Mouse (Mus musculus) ES-E14 (cell line): Measurements from ENCODE around the gene 6430550D23Rik. TPM values are rescaled to one million over a fixed set of nuclear protein-coding genes. Genes with fewer than 3 reads are reported as not detected.
A peak's percentile ranks its signal among the peaks of the same experiment; 100 is the strongest.

ENCODE experiments used
- DNase-seq: peaks from one replicate; pipeline ENCODE4 v3.0.0-alpha.2; 2013; ENCODE audit warnings: low read depth, low spot score
- H3K27ac ChIP-seq: 2 replicates; pipeline ENCODE4 v1.5.1; 2012; ENCODE audit warnings: low read depth, mild to moderate bottlenecking, low read length, moderate library complexity, mixed read lengths; ENCODE audit not compliant: poor library complexity, insufficient read depth, severe bottlenecking
- H3K36me3 ChIP-seq: 2 replicates; pipeline ENCODE4 v1.6.1; 2012; ENCODE audit warnings: mild to moderate bottlenecking, low read length, moderate library complexity, mixed read lengths; ENCODE audit not compliant: control insufficient read depth, poor library complexity, insufficient read depth, severe bottlenecking
- H3K4me1 ChIP-seq, 2 experiments: fragments of 150-350 bp in 1 of 2; sonication (generic) in 1 of 2; 2 replicates each; pipeline ENCODE4 v1.6.1; 2012; ENCODE audit warnings: low read length in 2 of 2, mild to moderate bottlenecking in 1 of 2, mixed read lengths in 1 of 2; ENCODE audit not compliant: control insufficient read depth in 2 of 2, insufficient read depth in 2 of 2, poor library complexity in 1 of 2
- H3K4me3 ChIP-seq, 2 experiments: fragments of 150-350 bp in 1 of 2; sonication (generic) in 1 of 2; 2 replicates each; pipeline ENCODE4 v1.5.1; 2012; ENCODE audit warnings: low read length in 2 of 2, low read depth in 1 of 2, mild to moderate bottlenecking in 1 of 2, mixed read lengths in 1 of 2; ENCODE audit not compliant: insufficient read depth in 1 of 2, poor library complexity in 1 of 2, severe bottlenecking in 1 of 2
- H3K9ac ChIP-seq: 2 replicates; pipeline ENCODE4 v1.6.1; 2012; ENCODE audit warnings: low read depth, mild to moderate bottlenecking, low read length, mixed read lengths; ENCODE audit not compliant: poor library complexity, insufficient read depth, severe bottlenecking
- H3K9me3 ChIP-seq: fragments of 150-350 bp; sonication (generic); 2 replicates; pipeline ENCODE4 v1.6.1; 2012; ENCODE audit warnings: low read depth, mild to moderate bottlenecking, low read length; ENCODE audit not compliant: control insufficient read depth, insufficient read depth
- CHD2 ChIP-seq: IDR thresholded peaks from 2 replicates; pipeline ENCODE4 v1.6.1; 2014; ENCODE audit warnings: mild to moderate bottlenecking, low read depth, low read length, inconsistent platforms
- HCFC1 ChIP-seq: IDR thresholded peaks from 2 replicates; pipeline ENCODE4 v1.6.1; 2012; ENCODE audit warnings: low read length, inconsistent platforms, borderline replicate concordance; ENCODE audit not compliant: insufficient read depth
- MAFK ChIP-seq: IDR thresholded peaks from 2 replicates; pipeline ENCODE4 v1.6.1; 2014; ENCODE audit warnings: mild to moderate bottlenecking, low read depth, low read length, inconsistent platforms; ENCODE audit not compliant: insufficient read depth
- ZC3H11A ChIP-seq: IDR thresholded peaks from 2 replicates; pipeline ENCODE4 v1.6.1; 2012; ENCODE audit warnings: low read depth, mild to moderate bottlenecking, inconsistent platforms, low read length, borderline replicate concordance
- ZNF384 ChIP-seq: IDR thresholded peaks from 2 replicates; pipeline ENCODE4 v1.6.1; 2012; ENCODE audit warnings: low read depth, low read length, inconsistent platforms
- in situ Hi-C, 2 experiments: fragments of 600-800 bp; cut with MboI; formaldehyde crosslinking; loops; one replicate each; pipeline ENCODE4 v1.15.1; 2025; ENCODE audit warnings: low sequenced_read_pairs in 2 of 2, inconsistent platforms in 1 of 2; ENCODE audit not compliant: unreplicated experiment in 2 of 2
- total RNA-seq: library from RNA; depleted of rRNA; stranded (reverse); fragments of 300-350 nt; gene quantifications from 2 replicates; pipeline ENCODE4 v1.2.3, GENCODE M21; 2012

Gene 6430550D23Rik
- total RNA-seq, 1 experiment = 0.98 TPM

GRCm38 (mm10) chr2:156025482-156025881, 17.7 kb upstream of the 6430550D23Rik start:
- Histone ChIP-seq H3K36me3 (no peaks in the 10 kb centered on the region), H3K9me3 (no peaks in the 10 kb centered on the region), H3K4me3 (no peak overlapping the region), H3K4me1 (peaks cover 0 to 5% of the 10 kb centered on the region in 2 experiments; a peak in 2 of 4 replicates), H3K9ac (no peak overlapping the region), H3K27ac (no peak overlapping the region)
- in situ Hi-C loops = no loop called here
- DNase-seq = peak; percentile 15
- peak; percentile 89 for TF ChIP-seq HCFC1
- TF ChIP-seq CHD2 = no peak
- no peak for TF ChIP-seq MAFK
- no peak for TF ChIP-seq ZNF384
- TF ChIP-seq ZC3H11A = no peak

DNA sequence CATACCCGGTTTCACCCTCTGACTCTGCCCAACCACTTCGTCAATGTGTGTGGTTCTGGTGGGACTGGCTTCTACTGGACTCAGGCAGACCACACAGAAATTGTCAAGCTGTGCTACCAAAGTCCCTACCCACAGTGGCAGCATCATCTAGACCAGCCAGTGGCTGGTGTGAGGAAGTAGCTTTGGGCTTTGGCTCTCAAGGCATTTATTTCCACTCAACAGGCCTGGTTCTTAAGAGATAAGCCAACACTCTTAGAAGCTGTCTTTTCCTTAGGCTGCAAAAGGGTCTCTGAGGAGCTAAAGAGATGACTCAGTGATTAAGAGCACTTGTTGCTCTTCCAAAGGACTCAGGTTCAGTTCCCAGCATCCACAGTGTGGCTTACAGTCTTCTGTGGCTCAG, 14.0 kb upstream of the 6430550D23Rik start:
- no peak for DNase-seq
- no peak overlapping the region for H3K9ac ChIP-seq
- no peak for TF ChIP-seq HCFC1
- TF ChIP-seq ZNF384 = no peak
- no peak for TF ChIP-seq ZC3H11A
- no peak for TF ChIP-seq CHD2
- no peak for TF ChIP-seq MAFK
- H3K4me1 ChIP-seq = no peaks in the 10 kb centered on the region; a peak in 1 of 4 replicates
- H3K9me3 ChIP-seq = no peaks in the 10 kb centered on the region
- H3K36me3 ChIP-seq = peaks cover 14% of the 10 kb centered on the region
- in situ Hi-C loops = no loop called here
- no peak overlapping the region for H3K27ac ChIP-seq
- no peak overlapping the region for H3K4me3 ChIP-seq

GRCm38 (mm10) chr2:156021219-156021618, 13.4 kb upstream of the 6430550D23Rik start:
- in situ Hi-C loops = no loop called here

GRCm38 (mm10) chr2:156018106-156018505, 10.3 kb upstream of the 6430550D23Rik start:
- in situ Hi-C loops = no loop called here
- H3K27ac ChIP-seq = no peak overlapping the region
- H3K9me3 ChIP-seq = no peaks in the 10 kb centered on the region
- no peaks in the 10 kb centered on the region for H3K4me1 ChIP-seq
- H3K36me3 ChIP-seq = peaks cover 42% of the 10 kb centered on the region
- no peak for DNase-seq
- TF ChIP-seq HCFC1 (no peak), CHD2 (no peak), MAFK (no peak), ZNF384 (no peak), ZC3H11A (no peak)
- no peak overlapping the region for H3K4me3 ChIP-seq
- no peak overlapping the region for H3K9ac ChIP-seq

More at GRCm38 (mm10) chr2:156021219-156021618, 13.4 kb upstream of the 6430550D23Rik start:
- no peaks in the 10 kb centered on the region; a peak in 1 of 4 replicates for H3K4me1 ChIP-seq
- H3K36me3 ChIP-seq = peaks cover 19% of the 10 kb centered on the region
- no peak overlapping the region for H3K9ac ChIP-seq
- no peak for DNase-seq
- no peak overlapping the region for H3K27ac ChIP-seq
- H3K4me3 ChIP-seq = no peak overlapping the region
- no peak for TF ChIP-seq CHD2
- no peak for TF ChIP-seq MAFK
- no peak for TF ChIP-seq HCFC1
- no peak for TF ChIP-seq ZNF384
- no peak for TF ChIP-seq ZC3H11A
- H3K9me3 ChIP-seq = no peaks in the 10 kb centered on the region

DNA sequence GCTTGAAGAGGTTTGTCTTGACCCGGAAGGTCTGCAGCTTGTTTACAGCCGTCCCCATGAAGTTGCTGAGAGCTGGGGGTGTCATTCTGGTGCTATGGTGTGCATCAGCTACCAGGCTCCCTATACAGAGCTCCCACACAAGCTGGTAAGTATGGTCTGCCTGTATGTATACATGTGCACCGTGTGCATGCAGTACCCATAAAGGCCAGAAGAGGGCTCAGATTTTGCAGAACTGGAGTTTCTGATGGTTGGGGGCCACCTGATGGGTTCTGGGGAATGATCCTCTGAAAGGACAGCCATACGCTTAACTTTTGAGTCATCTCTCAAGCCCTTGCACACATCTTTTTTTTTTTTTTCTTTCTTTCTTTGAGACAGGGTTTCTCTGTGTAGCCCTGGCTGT, 2.4 kb downstream of the 6430550D23Rik start:
- no peak overlapping the region for H3K4me3 ChIP-seq
- peak; percentile 65 for DNase-seq
- H3K36me3 ChIP-seq = peaks cover 8% of the 10 kb centered on the region; the same call in 1 of the 2 replicates
- no peak overlapping the region for H3K27ac ChIP-seq
- H3K4me1 ChIP-seq = peaks cover 0 to 5% of the 10 kb centered on the region in 2 experiments; a peak in 2 of 4 replicates
- in situ Hi-C loops = no loop called here
- H3K9me3 ChIP-seq = no peaks in the 10 kb centered on the region
- no peak for TF ChIP-seq ZC3H11A
- no peak for TF ChIP-seq MAFK
- TF ChIP-seq ZNF384 = no peak
- no peak for TF ChIP-seq HCFC1
- no peak for TF ChIP-seq CHD2
- no peak overlapping the region for H3K9ac ChIP-seq
